ENCODE assay signal across 17 mouse cellular contexts in the genomic region with DNA sequence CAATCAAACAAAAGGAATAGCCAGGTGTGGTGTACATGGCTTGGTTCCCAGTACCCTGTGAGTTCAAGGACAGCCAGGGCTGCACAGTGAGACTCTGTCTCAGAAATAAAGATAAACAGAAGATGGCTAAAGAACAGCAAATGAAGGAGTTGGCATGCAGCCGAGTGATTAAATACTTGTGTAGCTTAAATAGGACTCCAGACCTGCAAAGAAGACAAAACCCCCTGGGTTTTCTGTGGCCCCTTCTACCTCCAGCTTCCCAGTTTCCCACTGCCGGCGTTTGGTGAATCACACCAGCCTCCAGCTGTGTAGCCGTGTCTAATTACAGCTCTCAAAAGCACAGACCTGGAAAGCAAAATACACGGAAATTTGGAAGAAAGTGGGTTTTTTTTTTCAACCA. TPM values are rescaled to one million over a fixed set of nuclear protein-coding genes. Genes with fewer than 3 reads are reported as not detected.
DNase-seq lines count a peak whose midpoint lies in the region; ATAC-seq and TF ChIP-seq lines count a peak whose summit lies in the region.
"Had no signal": no experiment of that assay in that cellular context is flagged by ENCODE, and none has a peak within 500 bp of the region (broad histone marks: within the 10 kb centered on the region; RNA-seq: fewer than 3 reads in every experiment).

No protein-coding gene starts in this region.

- no peaks in the 10 kb centered on the region for H3K27me3 ChIP-seq in forebrain, embryonic 10.5 days (ENCODE audit: poor library complexity, severe bottlenecking)
- no peaks in the 10 kb centered on the region for H3K27me3 ChIP-seq in forebrain, postnatal 0 days (ENCODE audit: insufficient read depth, low read length)
- H3K27me3 ChIP-seq in lung, embryonic 15.5 days: no peaks in the 10 kb centered on the region

- no peak overlapping the region for H3K9ac ChIP-seq in forebrain, postnatal 0 days
- no peak overlapping the region for H3K9ac ChIP-seq in lung, embryonic 15.5 days

- no peak overlapping the region for H3K4me2 ChIP-seq in forebrain, postnatal 0 days (ENCODE audit: low read depth)
- no peak overlapping the region for H3K4me2 ChIP-seq in lung, embryonic 15.5 days

- no peak for TF ChIP-seq POLR2A in brain, embryonic 14.5 days (IDR thresholded peaks at IDR 0.05; ENCODE audit: borderline replicate concordance, extremely low read depth, insufficient read depth, insufficient read length, poor library complexity, severe bottlenecking)
- no peak for TF ChIP-seq POLR2A in olfactory bulb, adult 2 months (IDR thresholded peaks at IDR 0.05; ENCODE audit: insufficient read depth, low read depth, low read length)

- no peak for DNase-seq in forebrain, embryonic 10.5 days (ENCODE audit: extremely low spot score, low spot score)
- no peak for DNase-seq in forebrain, postnatal 0 days
- DNase-seq in lung, postnatal 4 days: no peak
- peak; percentile 60 for DNase-seq in brain, embryonic 14.5 days (ENCODE audit: low read depth)
- no peak for DNase-seq in spleen, postnatal 14 days (ENCODE audit: low spot score in 2 of 2)
- DNase-seq in gastrocnemius, adult 8-10 months (ENCODE audit: low spot score in 2 of 2): no peak
- DNase-seq: B cell, adult 2 months; cerebellum, adult 11-12 months; embryo, embryonic 11 days; heart, adult 2 months; heart, postnatal 36 days; thymus, postnatal 14 days had no signal

- no peak for ATAC-seq in forebrain, postnatal 0 days
- no peak for ATAC-seq in lung, embryonic 15.5 days (ENCODE audit: borderline replicate concordance, extremely low read depth, low FRiP score, low TSS enrichment)
- ATAC-seq: intestine, embryonic 16.5 days had no signal

- H3K27ac ChIP-seq in forebrain, embryonic 10.5 days: 0 out of 2 replicates have a peak overlapping the region, but pooled peaks have one; percentile 15
- H3K27ac ChIP-seq in forebrain, postnatal 0 days (ENCODE audit: low read depth, low read length): no peak overlapping the region
- H3K27ac ChIP-seq in lung, embryonic 15.5 days: peak overlapping the region; percentile 26; the same call in 1 of the 2 replicates
- peak overlapping the region; percentile 79 for H3K27ac ChIP-seq in olfactory bulb, adult 2 months (ENCODE audit: insufficient read depth, low read depth, low read length)
- H3K27ac ChIP-seq: heart, adult 2 months; macrophage had no signal

- 46% methylated on average over 5 of the region's 5 CpGs for WGBS in forebrain, embryonic 10.5 days
- 13% methylated on average over 5 of the region's 5 CpGs for WGBS in forebrain, postnatal 0 days
- 24% methylated on average over 5 of the region's 5 CpGs for WGBS in lung, embryonic 15.5 days
- 10% methylated on average over 5 of the region's 5 CpGs for WGBS in olfactory bulb, adult 2 months

- peaks cover 19% of the 10 kb centered on the region for H3K4me1 ChIP-seq in forebrain, embryonic 10.5 days
- no peaks in the 10 kb centered on the region for H3K4me1 ChIP-seq in forebrain, postnatal 0 days (ENCODE audit: insufficient read depth)
- H3K4me1 ChIP-seq in lung, embryonic 15.5 days: peaks cover 30% of the 10 kb centered on the region
- H3K4me1 ChIP-seq in olfactory bulb, adult 2 months (ENCODE audit: control insufficient read depth, insufficient read depth, low read length): peaks cover 16% of the 10 kb centered on the region

- no peak overlapping the region for H3K4me3 ChIP-seq in forebrain, embryonic 10.5 days
- H3K4me3 ChIP-seq in forebrain, postnatal 0 days (ENCODE audit: low read depth, low read length): no peak overlapping the region
- H3K4me3 ChIP-seq in lung, embryonic 15.5 days: no peak overlapping the region
- no peak overlapping the region for H3K4me3 ChIP-seq in olfactory bulb, adult 2 months (ENCODE audit: insufficient read depth, low read depth, low read length)
- H3K4me3 ChIP-seq: heart, adult 2 months had no signal

- TF ChIP-seq CTCF in forebrain, postnatal 0 days (IDR thresholded peaks at IDR 0.05; ENCODE audit: low read depth): no peak
- TF ChIP-seq CTCF in brain, embryonic 14.5 days (IDR thresholded peaks at IDR 0.05; ENCODE audit: borderline replicate concordance, extremely low read depth, insufficient read depth, insufficient read length): no peak
- no peak for TF ChIP-seq CTCF in olfactory bulb, adult 2 months (IDR thresholded peaks at IDR 0.05; ENCODE audit: insufficient read depth, low read depth, low read length)

- no peaks in the 10 kb centered on the region for H3K9me3 ChIP-seq in forebrain, embryonic 10.5 days
- H3K9me3 ChIP-seq in forebrain, postnatal 0 days (ENCODE audit: low read length): no peaks in the 10 kb centered on the region
- H3K9me3 ChIP-seq in lung, embryonic 15.5 days: no peaks in the 10 kb centered on the region
- H3K9me3 ChIP-seq: G1E had no signal

- H3K36me3 ChIP-seq in forebrain, embryonic 10.5 days (replicated peaks): peaks cover 91% of the 10 kb centered on the region
- peaks cover 20% of the 10 kb centered on the region for H3K36me3 ChIP-seq in forebrain, postnatal 0 days (ENCODE audit: insufficient read depth)
- peaks cover 17% of the 10 kb centered on the region; the same call in 1 of the 2 replicates for H3K36me3 ChIP-seq in lung, embryonic 15.5 days

RNA-seq across cellular contexts. Expression of gene Sept11, which starts 51.6 kb away (rescaled TPM):
- polyA plus RNA-seq in forebrain, embryonic 10.5 days (2016; fragmentation: Nextera tagmentation; extraction: Ambion mirVana): 277 and 280 TPM in 2 replicates
- 87.2 and 104 TPM in 2 replicates for total RNA-seq in forebrain, postnatal 0 days (2014; rRNA removed)
- polyA plus RNA-seq in forebrain, postnatal 0 days (2015; fragmentation: Nextera tagmentation; extraction: Ambion mirVana): 85.9 and 104 TPM in 2 replicates
- polyA plus RNA-seq in lung, embryonic 15.5 days (2015; fragmentation: Nextera tagmentation; extraction: Ambion mirVana): 161 and 168 TPM in 2 replicates
- 111 and 133 TPM in 2 replicates for polyA plus RNA-seq in brain, embryonic 14.5 days (2012; rRNA removed)
- 171 TPM in 1 of 2 replicates, not detected in the other for polyA plus RNA-seq in olfactory bulb, adult 2 months (2012; ENCODE audit: insufficient read depth, insufficient read length, low replicate concordance, missing spikeins)
- 100 to 1,000 TPM in 1 of 4 experiments, 10 to 100 TPM in 3; 91.3 to 100 (median 94.8) TPM for total RNA-seq in gastrocnemius, adult 8-10 months (2022)
